In genomic region chr6:48830241-48830640, GRCm38 (mm10) we compare ENCODE assay signal across 20 mouse cellular contexts. TPM values are rescaled to one million over a fixed set of nuclear protein-coding genes. Genes with fewer than 3 reads are reported as not detected.
A peak's percentile ranks its signal among the peaks of the same experiment; 100 is the strongest.
DNase-seq lines count a peak whose midpoint lies in the region; ATAC-seq and TF ChIP-seq lines count a peak whose summit lies in the region.
"Had no signal": no experiment of that assay in that cellular context is flagged by ENCODE, and none has a peak within 500 bp of the region (broad histone marks: within the 10 kb centered on the region; RNA-seq: fewer than 3 reads in every experiment).

No protein-coding gene starts in this region.

- H3K36me3 ChIP-seq in heart, embryonic 15.5 days = peaks cover 28% of the 10 kb centered on the region
- H3K36me3 ChIP-seq in intestine, embryonic 15.5 days = peaks cover 22% of the 10 kb centered on the region
- peaks cover 18% of the 10 kb centered on the region for H3K36me3 ChIP-seq in stomach, postnatal 0 days (ENCODE audit: control insufficient read depth, insufficient read depth, low read length)
- H3K36me3 ChIP-seq: G1E had no signal

- peak overlapping the region; percentile 27; the same call in 1 of the 2 replicates for H3K27ac ChIP-seq in heart, embryonic 15.5 days
- H3K27ac ChIP-seq in intestine, embryonic 15.5 days = no peak overlapping the region
- peak overlapping the region; percentile 65 for H3K27ac ChIP-seq in stomach, postnatal 0 days (replicated peaks)
- H3K27ac ChIP-seq: hindbrain, embryonic 15.5 days; kidney, postnatal 0 days; layer of hippocampus, adult 2 months; left cerebral cortex, adult 2 months; macrophage; midbrain, embryonic 13.5 days had no signal

- H3K4me1 ChIP-seq in heart, embryonic 15.5 days (replicated peaks) = 0 out of 2 replicates have a peak, but pooled peaks cover 8% of the 10 kb centered on the region
- peaks cover 1% of the 10 kb centered on the region; the same call in 1 of the 2 replicates for H3K4me1 ChIP-seq in intestine, embryonic 15.5 days (replicated peaks)
- H3K4me1 ChIP-seq in stomach, postnatal 0 days (replicated peaks; ENCODE audit: control insufficient read depth, insufficient read depth) = peaks cover 8% of the 10 kb centered on the region
- H3K4me1 ChIP-seq: hindbrain, embryonic 15.5 days; midbrain, embryonic 13.5 days had no signal

- no peak overlapping the region for H3K9ac ChIP-seq in heart, embryonic 15.5 days
- H3K9ac ChIP-seq in intestine, embryonic 15.5 days = no peak overlapping the region
- no peak overlapping the region for H3K9ac ChIP-seq in stomach, postnatal 0 days (ENCODE audit: low read length)
- H3K9ac ChIP-seq: hindbrain, embryonic 15.5 days; midbrain, embryonic 13.5 days had no signal

- H3K27me3 ChIP-seq in heart, embryonic 15.5 days = no peaks in the 10 kb centered on the region
- H3K27me3 ChIP-seq in intestine, embryonic 15.5 days (replicated peaks) = no peaks in the 10 kb centered on the region
- no peaks in the 10 kb centered on the region for H3K27me3 ChIP-seq in stomach, postnatal 0 days (ENCODE audit: control insufficient read depth, insufficient read depth, low read length)
- H3K27me3 ChIP-seq: hindbrain, embryonic 15.5 days; midbrain, embryonic 13.5 days had no signal

- no peak overlapping the region for H3K4me2 ChIP-seq in heart, embryonic 15.5 days
- H3K4me2 ChIP-seq in intestine, embryonic 15.5 days (replicated peaks) = no peak overlapping the region
- no peak overlapping the region for H3K4me2 ChIP-seq in stomach, postnatal 0 days (replicated peaks; ENCODE audit: low read depth)
- H3K4me2 ChIP-seq: hindbrain, embryonic 15.5 days; midbrain, embryonic 13.5 days had no signal

- no peak for TF ChIP-seq EP300 in stomach, postnatal 0 days (optimal IDR thresholded peaks at IDR 0.05)

- no peak overlapping the region for H3K4me3 ChIP-seq in heart, embryonic 15.5 days
- H3K4me3 ChIP-seq in intestine, embryonic 15.5 days (replicated peaks) = no peak overlapping the region
- no peak overlapping the region for H3K4me3 ChIP-seq in stomach, postnatal 0 days (ENCODE audit: low read depth, low read length)
- H3K4me3 ChIP-seq: hindbrain, embryonic 15.5 days; layer of hippocampus, adult 2 months; left cerebral cortex, adult 2 months; midbrain, embryonic 13.5 days had no signal

- no peaks in the 10 kb centered on the region for H3K9me3 ChIP-seq in heart, embryonic 15.5 days (replicated peaks)
- H3K9me3 ChIP-seq in intestine, embryonic 15.5 days = no peaks in the 10 kb centered on the region
- H3K9me3 ChIP-seq in stomach, postnatal 0 days (ENCODE audit: control insufficient read depth, low read length) = 0 out of 2 replicates have a peak, but pooled peaks cover 5% of the 10 kb centered on the region
- H3K9me3 ChIP-seq: G1E; hindbrain, embryonic 15.5 days; midbrain, embryonic 13.5 days had no signal

- DNase-seq in heart, postnatal 4 days = no peak
- peak; percentile 32 for DNase-seq in lung, postnatal 10 days
- no peak for DNase-seq in lung, adult 18-20 months
- DNase-seq in stomach, postnatal 0 days (ENCODE audit: low spot score) = no peak
- DNase-seq in thymus, postnatal 4 days = no peak
- DNase-seq: adrenal gland, postnatal 10 days; cerebellum, postnatal 14 days; right cerebral cortex, adult 18-20 months had no signal

- WGBS in heart, embryonic 15.5 days = 36% methylated on average over 1 of the region's 1 CpGs
- WGBS in intestine, embryonic 15.5 days = 19% methylated on average over 1 of the region's 1 CpGs
- WGBS in stomach, postnatal 0 days = 17% methylated on average over 1 of the region's 1 CpGs

- no peak for ATAC-seq in heart, embryonic 15.5 days (replicated peaks; ENCODE audit: insufficient number of reproducible peaks, insufficient read depth, low FRiP score, low read depth)
- peak; percentile 44; the same call in 1 of the 2 replicates for ATAC-seq in intestine, embryonic 15.5 days
- ATAC-seq in stomach, postnatal 0 days (ENCODE audit: low FRiP score, low TSS enrichment) = peak; percentile 30; the same call in 1 of the 2 replicates
- ATAC-seq: midbrain, embryonic 13.5 days had no signal

- TF ChIP-seq CTCF in stomach, postnatal 0 days (IDR thresholded peaks at IDR 0.05; ENCODE audit: low read depth) = no peak

RNA-seq across cellular contexts. Expression of gene Tmem176a, which starts 10.5 kb away (rescaled TPM):
- polyA plus RNA-seq in heart, embryonic 15.5 days (2015; fragmentation: Nextera tagmentation; extraction: Ambion mirVana) = 59.6 and 88.1 TPM in 2 replicates
- total RNA-seq in heart, postnatal 4 days (2021) = 10 to 100 TPM; 33.6 to 34.8 TPM
- polyA plus RNA-seq in intestine, embryonic 15.5 days (2015; fragmentation: Nextera tagmentation; extraction: Ambion mirVana) = 140 and 159 TPM in 2 replicates
- 131 and 134 TPM in 2 replicates for polyA plus RNA-seq in stomach, postnatal 0 days (2015; fragmentation: Nextera tagmentation; extraction: Ambion mirVana)
- total RNA-seq: G1E had no signal
- polyA plus RNA-seq: G1E had no signal

RNA-seq across cellular contexts. Expression of gene Tmem176b, which starts 11.1 kb away (rescaled TPM):
- polyA plus RNA-seq in heart, embryonic 15.5 days (2015; fragmentation: Nextera tagmentation; extraction: Ambion mirVana) = 191 and 255 TPM in 2 replicates
- 10 to 100 TPM; 90.2 to 95.6 TPM for total RNA-seq in heart, postnatal 4 days (2021)
- 341 and 366 TPM in 2 replicates for polyA plus RNA-seq in intestine, embryonic 15.5 days (2015; fragmentation: Nextera tagmentation; extraction: Ambion mirVana)
- polyA plus RNA-seq in stomach, postnatal 0 days (2015; fragmentation: Nextera tagmentation; extraction: Ambion mirVana) = 245 and 254 TPM in 2 replicates
- total RNA-seq: G1E had no signal
- polyA plus RNA-seq: G1E had no signal

RNA-seq across cellular contexts. Expression of gene Aoc1, which starts 42.5 kb away (rescaled TPM):
- not detected in 2 replicates for polyA plus RNA-seq in heart, embryonic 15.5 days (2015; fragmentation: Nextera tagmentation; extraction: Ambion mirVana)
- not detected for total RNA-seq in heart, postnatal 4 days (2021)
- 21.4 and 28.0 TPM in 2 replicates for polyA plus RNA-seq in intestine, embryonic 15.5 days (2015; fragmentation: Nextera tagmentation; extraction: Ambion mirVana)
- polyA plus RNA-seq in stomach, postnatal 0 days (2015; fragmentation: Nextera tagmentation; extraction: Ambion mirVana) = not detected in 2 replicates
- total RNA-seq: adrenal gland, postnatal 10 days; layer of hippocampus, adult 2 months; left cerebral cortex, adult 2 months had no signal
- polyA plus RNA-seq: embryonic facial prominence, embryonic 11.5 days; G1E; heart, postnatal 0 days; hindbrain, embryonic 15.5 days; limb, embryonic 11.5 days; macrophage; midbrain, embryonic 13.5 days had no signal

RNA-seq across cellular contexts. Expression of gene Gimap3, which starts 59.6 kb away (rescaled TPM):
- polyA plus RNA-seq in heart, embryonic 15.5 days (2015; fragmentation: Nextera tagmentation; extraction: Ambion mirVana) = 0.08 TPM in 1 of 2 replicates, not detected in the other
- under 1 TPM; 0.38 to 0.54 TPM for total RNA-seq in heart, postnatal 4 days (2021)
- polyA plus RNA-seq in intestine, embryonic 15.5 days (2015; fragmentation: Nextera tagmentation; extraction: Ambion mirVana) = 0.15 and 0.20 TPM in 2 replicates
- polyA plus RNA-seq in stomach, postnatal 0 days (2015; fragmentation: Nextera tagmentation; extraction: Ambion mirVana) = 0.07 and 0.10 TPM in 2 replicates
- total RNA-seq: layer of hippocampus, adult 2 months; left cerebral cortex, adult 2 months had no signal
- polyA plus RNA-seq: embryonic facial prominence, embryonic 11.5 days; G1E; heart, postnatal 0 days; hindbrain, embryonic 15.5 days; limb, embryonic 11.5 days; midbrain, embryonic 13.5 days had no signal

Comparison
In these comparisons a context has a peak if more than half of its experiments do, and no peak if none do; other contexts are left out.
1. RNA of gene Aoc1, which starts 42.5 kb away (polyA plus RNA-seq): 21.4 to 28.0 TPM in intestine, embryonic 15.5 days; not detected in heart, embryonic 15.5 days and not detected in stomach, postnatal 0 days; every median in the first group is over 10 times any median in the second.